Mouse (Mus musculus): ENCODE measurements at regions not wholly inside any gene's neighbourhood (a gene's known extent, or its start where the extent isn't known, plus 50 kb on each side); places are given as distances from the start of the nearest gene placed in this dataset.

DNA sequence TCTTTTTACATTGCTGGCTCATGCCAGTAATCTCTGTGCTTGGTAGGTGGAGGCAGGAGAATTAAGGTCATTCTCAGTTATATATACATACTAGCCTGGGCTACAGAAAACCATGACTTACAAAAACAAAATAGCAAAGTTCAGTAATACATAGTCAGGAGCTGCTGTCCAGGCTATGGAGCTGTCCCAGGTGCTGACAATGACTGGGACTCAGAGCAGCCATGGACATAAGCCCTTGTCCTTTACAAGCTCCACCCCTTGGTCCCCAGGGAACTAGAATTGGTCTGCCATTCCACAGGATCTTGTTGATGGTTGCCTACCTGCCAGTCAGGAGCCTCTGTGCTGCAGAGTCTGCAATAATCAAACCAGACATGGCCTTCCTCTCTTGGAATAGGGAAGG lies 102.8 kb downstream of the Gp2 start:
- no peaks in the 10 kb centered on the region for H3K27me3 ChIP-seq (ENCODE audit: control insufficient read depth, insufficient read depth, low read length)
- H3K4me3 ChIP-seq (replicated peaks; ENCODE audit: low read length), result no peak overlapping the region
- no peak for ATAC-seq (ENCODE audit: low FRiP score, low read depth)
- H3K9me3 ChIP-seq (ENCODE audit: control insufficient read depth, low read length), result no peaks in the 10 kb centered on the region
- DNase-seq (ENCODE audit: low spot score), result peak; percentile 57
- no peak overlapping the region for H3K4me2 ChIP-seq (replicated peaks; ENCODE audit: low read depth, low read length, severe bottlenecking)
- no peak overlapping the region for H3K27ac ChIP-seq (replicated peaks; ENCODE audit: low read depth, low read length)
- no peaks in the 10 kb centered on the region for H3K4me1 ChIP-seq (ENCODE audit: control insufficient read depth, insufficient read depth, low read length)
- H3K9ac ChIP-seq (ENCODE audit: low read depth, low read length, severe bottlenecking), result no peak overlapping the region
- TF ChIP-seq POLR2A (IDR thresholded peaks at IDR 0.05; ENCODE audit: borderline replicate concordance, extremely low read depth, insufficient read depth, insufficient read length), result no peak
- H3K36me3 ChIP-seq (ENCODE audit: control insufficient read depth, insufficient read depth, low read length), result no peaks in the 10 kb centered on the region

GRCm38 (mm10) chr7:119352571-119352970 lies 106.5 kb downstream of the Gp2 start:
- no peaks in the 10 kb centered on the region for H3K4me1 ChIP-seq (ENCODE audit: control insufficient read depth, insufficient read depth, low read length)
- no peak overlapping the region for H3K4me3 ChIP-seq (replicated peaks; ENCODE audit: low read length)
- H3K9me3 ChIP-seq (ENCODE audit: control insufficient read depth, low read length), result no peaks in the 10 kb centered on the region
- H3K27me3 ChIP-seq (ENCODE audit: control insufficient read depth, insufficient read depth, low read length), result no peaks in the 10 kb centered on the region
- H3K9ac ChIP-seq (ENCODE audit: low read depth, low read length, severe bottlenecking), result no peak overlapping the region
- H3K36me3 ChIP-seq (ENCODE audit: control insufficient read depth, insufficient read depth, low read length), result no peaks in the 10 kb centered on the region
- H3K4me2 ChIP-seq (replicated peaks; ENCODE audit: low read depth, low read length, severe bottlenecking), result no peak overlapping the region
- 87% methylated on average over 12 of the region's 12 CpGs for WGBS
- H3K27ac ChIP-seq (replicated peaks; ENCODE audit: low read depth, low read length), result no peak overlapping the region
- ATAC-seq (ENCODE audit: low FRiP score, low read depth), result no peak
- TF ChIP-seq POLR2A (IDR thresholded peaks at IDR 0.05; ENCODE audit: borderline replicate concordance, extremely low read depth, insufficient read depth, insufficient read length), result no peak
- no peak for DNase-seq (ENCODE audit: low spot score)

- no peak overlapping the region for H3K4me2 ChIP-seq (replicated peaks; ENCODE audit: low read depth, low read length, severe bottlenecking)
- H3K36me3 ChIP-seq (ENCODE audit: control insufficient read depth, insufficient read depth, low read length), result no peaks in the 10 kb centered on the region
- no peaks in the 10 kb centered on the region for H3K9me3 ChIP-seq (ENCODE audit: control insufficient read depth, low read length)
- no peaks in the 10 kb centered on the region for H3K4me1 ChIP-seq (ENCODE audit: control insufficient read depth, insufficient read depth, low read length)
- ATAC-seq (ENCODE audit: low FRiP score, low read depth) (no peak), DNase-seq (ENCODE audit: low spot score) (no peak)
- WGBS, result 89% methylated on average over 1 of the region's 1 CpGs
- no peaks in the 10 kb centered on the region for H3K27me3 ChIP-seq (ENCODE audit: control insufficient read depth, insufficient read depth, low read length)
- no peak for TF ChIP-seq POLR2A (IDR thresholded peaks at IDR 0.05; ENCODE audit: borderline replicate concordance, extremely low read depth, insufficient read depth, insufficient read length)
- H3K27ac ChIP-seq (replicated peaks; ENCODE audit: low read depth, low read length), result no peak overlapping the region
- H3K4me3 ChIP-seq (replicated peaks; ENCODE audit: low read length), result no peak overlapping the region
- no peak overlapping the region for H3K9ac ChIP-seq (ENCODE audit: low read depth, low read length, severe bottlenecking)
Observed at GRCm38 (mm10) chr7:119350641-119351040, 108.4 kb downstream of the Gp2 start.

DNA sequence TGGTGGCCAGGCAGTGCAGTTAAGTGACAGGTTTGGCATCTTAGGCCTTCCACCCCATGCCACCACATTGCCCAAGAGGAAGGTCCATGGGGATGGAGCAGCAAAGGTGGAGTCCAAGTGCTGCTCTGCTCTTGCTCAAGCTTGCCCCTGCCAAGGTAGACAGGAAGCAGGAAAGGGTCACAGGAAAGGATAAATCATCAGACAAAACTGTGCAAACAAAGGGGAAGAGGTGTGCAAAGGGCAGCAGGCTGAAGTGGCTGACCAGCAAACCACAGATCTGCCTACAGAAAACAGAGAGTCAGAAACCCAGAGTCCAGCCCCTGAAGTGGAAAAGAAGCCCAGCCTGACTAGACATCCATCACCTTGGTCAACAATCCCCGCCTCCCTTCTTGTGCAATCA lies 115.7 kb downstream of the Gp2 start:
- ATAC-seq (ENCODE audit: low FRiP score, low read depth) (no peak), DNase-seq (ENCODE audit: low spot score) (no peak)
- Histone ChIP-seq H3K27ac (replicated peaks; ENCODE audit: low read depth, low read length) (no peak overlapping the region), H3K4me1 (ENCODE audit: control insufficient read depth, insufficient read depth, low read length) (no peaks in the 10 kb centered on the region), H3K36me3 (ENCODE audit: control insufficient read depth, insufficient read depth, low read length) (no peaks in the 10 kb centered on the region), H3K27me3 (ENCODE audit: control insufficient read depth, insufficient read depth, low read length) (no peaks in the 10 kb centered on the region), H3K9me3 (ENCODE audit: control insufficient read depth, low read length) (no peaks in the 10 kb centered on the region), H3K4me3 (replicated peaks; ENCODE audit: low read length) (no peak overlapping the region), H3K4me2 (replicated peaks; ENCODE audit: low read depth, low read length, severe bottlenecking) (no peak overlapping the region), H3K9ac (ENCODE audit: low read depth, low read length, severe bottlenecking) (no peak overlapping the region)
- no peak for TF ChIP-seq POLR2A (IDR thresholded peaks at IDR 0.05; ENCODE audit: borderline replicate concordance, extremely low read depth, insufficient read depth, insufficient read length)
- 63% methylated on average over 1 of the region's 1 CpGs for whole genome bisulfite sequencing

- DNase-seq (ENCODE audit: low spot score) (no peak), ATAC-seq (ENCODE audit: low FRiP score, low read depth) (no peak)
- Histone ChIP-seq H3K4me1 (ENCODE audit: control insufficient read depth, insufficient read depth, low read length) (no peaks in the 10 kb centered on the region), H3K9me3 (ENCODE audit: control insufficient read depth, low read length) (no peaks in the 10 kb centered on the region), H3K9ac (ENCODE audit: low read depth, low read length, severe bottlenecking) (no peak overlapping the region), H3K4me3 (replicated peaks; ENCODE audit: low read length) (no peak overlapping the region), H3K4me2 (replicated peaks; ENCODE audit: low read depth, low read length, severe bottlenecking) (no peak overlapping the region), H3K27ac (replicated peaks; ENCODE audit: low read depth, low read length) (no peak overlapping the region), H3K27me3 (ENCODE audit: control insufficient read depth, insufficient read depth, low read length) (no peaks in the 10 kb centered on the region), H3K36me3 (ENCODE audit: control insufficient read depth, insufficient read depth, low read length) (no peaks in the 10 kb centered on the region)
- 55% methylated on average over 1 of the region's 1 CpGs for WGBS
- no peak for TF ChIP-seq POLR2A (IDR thresholded peaks at IDR 0.05; ENCODE audit: borderline replicate concordance, extremely low read depth, insufficient read depth, insufficient read length)
Observed at GRCm38 (mm10) chr7:119333102-119333501, 126.0 kb downstream of the Gp2 start.

- Histone ChIP-seq H3K27me3 (ENCODE audit: control insufficient read depth, insufficient read depth, low read length) (no peaks in the 10 kb centered on the region), H3K27ac (replicated peaks; ENCODE audit: low read depth, low read length) (no peak overlapping the region), H3K4me1 (ENCODE audit: control insufficient read depth, insufficient read depth, low read length) (no peaks in the 10 kb centered on the region), H3K9me3 (ENCODE audit: control insufficient read depth, low read length) (no peaks in the 10 kb centered on the region), H3K4me3 (replicated peaks; ENCODE audit: low read length) (no peak overlapping the region), H3K4me2 (replicated peaks; ENCODE audit: low read depth, low read length, severe bottlenecking) (no peak overlapping the region), H3K36me3 (ENCODE audit: control insufficient read depth, insufficient read depth, low read length) (no peaks in the 10 kb centered on the region), H3K9ac (ENCODE audit: low read depth, low read length, severe bottlenecking) (no peak overlapping the region)
- DNase-seq (ENCODE audit: low spot score) (no peak), ATAC-seq (ENCODE audit: low FRiP score, low read depth) (no peak)
- WGBS, result 9% methylated on average over 5 of the region's 5 CpGs
- TF ChIP-seq POLR2A (IDR thresholded peaks at IDR 0.05; ENCODE audit: borderline replicate concordance, extremely low read depth, insufficient read depth, insufficient read length), result no peak
Observed at GRCm38 (mm10) chr7:119330460-119331109, 128.5 kb downstream of the Gp2 start.

Data from limb, embryonic 14.5 days (tissue).